Mouse (Mus musculus): ENCODE results near the gene Ube2t.
A peak's percentile ranks its signal among the peaks of the same experiment; 100 is the strongest.

The Ube2t gene

DNA sequence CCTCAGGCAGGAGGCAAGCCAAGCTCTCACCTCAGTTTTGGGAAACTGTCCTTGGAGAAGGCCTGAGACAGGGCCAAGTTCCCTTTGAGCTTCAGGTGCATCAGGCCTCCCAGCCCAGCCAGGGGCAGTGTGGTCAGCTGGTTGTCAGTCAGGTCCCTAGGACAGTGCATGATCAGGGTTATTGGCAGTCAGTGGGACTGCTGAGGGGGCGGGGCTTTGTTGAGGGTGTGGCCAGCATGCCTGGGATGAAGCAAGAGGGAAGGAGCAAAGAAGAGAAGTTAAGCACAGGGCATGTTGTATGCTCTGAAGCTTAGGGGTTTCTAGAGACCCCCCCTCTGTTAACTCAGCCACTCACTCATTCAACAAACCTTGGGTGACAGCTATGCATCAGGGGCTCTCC, 33.6 kb downstream of the Ube2t start:
- DNase-seq: no peak

DNA sequence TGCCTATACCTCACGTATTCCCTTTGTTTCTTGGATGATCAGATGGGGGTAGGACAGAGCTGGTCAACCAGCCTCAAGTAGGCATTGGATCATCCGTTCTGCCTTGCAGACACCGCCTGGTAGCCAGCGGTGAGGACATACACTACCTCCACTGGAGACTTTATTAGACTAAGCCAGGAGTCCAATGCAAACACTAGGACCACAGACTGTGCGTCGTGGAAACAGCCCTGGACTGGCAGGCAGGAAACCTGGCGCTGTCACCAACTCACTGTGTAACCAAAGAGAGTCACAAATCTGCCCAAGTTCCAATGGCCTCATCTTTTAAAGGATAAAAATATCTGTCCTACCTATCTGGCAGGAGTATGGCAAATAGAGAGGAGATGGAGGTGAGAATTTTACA, 34.1 kb downstream of the Ube2t start:
- DNase-seq: no peak

DNA sequence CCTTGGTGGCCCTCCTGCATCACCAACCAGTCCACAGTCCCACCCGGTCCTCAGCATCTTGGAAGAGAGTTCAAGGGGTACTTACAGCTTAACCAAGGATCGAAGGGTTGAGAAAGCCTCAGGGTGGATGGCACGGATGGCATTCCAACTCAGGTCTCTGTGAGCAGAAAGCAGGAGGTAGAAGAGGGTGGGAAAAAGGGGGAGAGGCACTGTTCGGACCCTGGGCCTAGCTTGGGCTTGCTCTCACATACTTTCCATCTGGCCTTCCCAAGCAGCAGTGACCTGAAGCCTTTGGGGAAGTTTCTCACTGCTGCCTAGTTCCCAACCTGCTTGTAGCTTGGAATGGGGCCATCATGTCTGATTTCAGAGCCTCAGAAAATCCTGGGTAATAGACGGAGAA, 35.2 kb downstream of the Ube2t start:
- DNase-seq: no peak

DNA sequence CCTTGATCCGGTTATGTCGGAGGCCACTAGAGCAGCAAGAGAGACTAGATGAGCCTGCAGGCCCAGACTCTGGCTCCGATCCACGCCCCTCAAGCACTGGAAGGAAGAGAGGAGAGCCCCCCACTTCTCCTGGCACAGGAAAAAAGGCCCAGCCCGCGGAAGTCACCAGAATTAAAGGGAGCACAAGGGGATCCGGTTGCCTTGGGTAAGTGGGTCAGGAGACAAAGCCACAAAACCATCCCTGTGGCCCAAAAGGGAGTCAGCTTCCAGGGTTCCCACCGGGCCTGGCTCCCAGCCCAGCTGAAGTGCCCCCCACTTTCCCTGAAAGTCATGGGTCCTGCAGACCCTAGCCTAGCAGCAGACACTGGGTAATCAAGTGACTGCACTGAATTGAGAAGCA, 35.9 kb downstream of the Ube2t start:
- peak; percentile 24 for DNase-seq

DNA sequence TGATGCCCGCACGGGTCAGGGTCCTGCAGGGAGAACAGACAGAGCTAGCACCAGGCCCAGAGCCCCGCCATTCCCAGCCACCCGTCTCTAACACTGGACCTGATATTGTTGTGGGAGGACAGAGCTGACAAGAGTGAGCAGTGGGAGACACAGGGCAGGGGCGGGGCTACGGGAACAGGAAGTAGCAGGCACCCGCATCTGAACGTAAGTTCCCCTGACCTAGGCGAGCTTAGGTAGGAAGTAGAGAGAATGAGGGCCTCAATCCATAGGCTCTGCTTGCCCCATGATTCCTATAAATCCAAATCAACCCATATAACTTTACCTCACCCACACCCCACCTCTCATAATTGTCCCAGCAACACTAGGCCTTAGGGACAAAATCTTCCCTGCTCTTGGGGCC, 38.2 kb downstream of the Ube2t start:
- DNase-seq: no peak

DNA sequence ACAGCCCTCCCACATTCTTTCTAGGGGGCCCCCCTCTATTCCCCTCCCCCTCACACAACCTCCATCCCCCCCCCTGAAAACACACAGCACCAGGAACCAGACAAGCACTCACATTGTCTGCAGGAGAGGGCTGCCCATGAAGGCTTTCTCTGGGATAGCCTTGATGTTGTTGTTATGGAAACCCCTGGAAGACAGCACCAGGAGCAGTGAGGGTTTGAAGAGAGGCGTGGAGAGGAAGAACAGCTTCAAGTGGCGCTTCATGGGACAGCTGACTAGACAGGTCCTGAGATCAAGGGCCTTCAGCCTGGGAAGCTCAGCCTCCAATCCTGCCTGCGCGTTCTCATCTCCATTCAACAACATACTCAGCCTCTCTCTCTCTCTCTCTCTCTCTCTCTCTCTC, 41.0 kb downstream of the Ube2t start:
- no peak for DNase-seq

DNA sequence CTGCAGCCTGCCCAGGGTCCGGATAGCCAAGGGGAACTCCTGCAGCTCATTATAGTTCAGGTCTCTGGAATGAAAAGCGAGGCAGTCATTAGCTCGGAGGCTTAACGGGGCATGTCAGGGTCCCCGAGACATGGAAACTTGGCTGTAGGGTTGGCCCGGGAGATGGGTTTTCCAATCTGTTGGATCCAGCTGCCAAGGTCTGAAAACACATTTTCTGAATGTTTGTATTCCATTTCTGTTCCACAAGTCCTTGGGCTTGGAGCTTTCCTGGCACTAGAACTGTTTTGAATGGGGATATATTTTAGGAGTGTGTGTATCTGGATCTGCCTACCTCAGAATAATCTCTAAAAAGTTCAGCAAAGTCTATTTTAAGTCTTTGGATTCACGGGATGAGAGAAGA, 43.3 kb downstream of the Ube2t start:
- DNase-seq: no peak

DNA sequence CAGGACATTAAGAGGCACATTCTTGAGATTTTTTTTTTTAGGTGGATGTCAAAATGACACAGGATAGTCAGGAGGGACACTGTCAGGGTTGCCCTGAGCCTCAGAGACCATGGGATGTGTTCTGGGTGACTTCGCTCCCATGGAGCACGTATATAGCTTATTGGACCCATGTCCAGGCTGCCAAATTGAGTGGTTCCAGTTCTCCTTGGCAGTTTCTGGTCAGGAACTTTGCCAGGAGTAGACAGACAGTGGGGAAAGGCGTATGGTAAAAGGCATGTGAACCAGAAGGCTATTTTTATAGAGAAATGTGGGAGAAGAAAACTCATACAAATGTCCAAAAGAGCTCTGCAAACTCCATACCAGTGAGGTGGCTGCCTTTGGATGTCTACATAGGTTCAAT, 47.5 kb downstream of the Ube2t start:
- no peak for DNase-seq

DNA sequence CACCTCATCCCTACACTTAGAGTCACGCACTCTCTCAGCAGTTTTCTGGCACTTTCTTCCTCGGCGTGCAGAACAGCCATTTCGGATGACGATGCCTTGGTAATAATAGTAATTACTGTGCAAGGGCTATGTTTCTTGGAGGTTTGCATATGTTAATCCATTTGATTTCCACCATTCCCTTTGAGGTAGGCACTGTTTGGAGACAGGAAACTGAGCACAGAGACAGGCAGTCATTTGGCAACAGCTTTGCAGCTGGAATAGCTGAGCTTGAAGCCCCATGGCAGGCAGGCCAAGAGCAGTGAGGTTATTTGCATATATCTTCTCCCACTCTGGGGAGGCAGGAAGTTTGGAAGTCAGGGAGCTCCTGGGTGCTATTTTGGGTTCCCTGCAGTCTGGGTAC, 49.5 kb downstream of the Ube2t start:
- no peak for DNase-seq

DNA sequence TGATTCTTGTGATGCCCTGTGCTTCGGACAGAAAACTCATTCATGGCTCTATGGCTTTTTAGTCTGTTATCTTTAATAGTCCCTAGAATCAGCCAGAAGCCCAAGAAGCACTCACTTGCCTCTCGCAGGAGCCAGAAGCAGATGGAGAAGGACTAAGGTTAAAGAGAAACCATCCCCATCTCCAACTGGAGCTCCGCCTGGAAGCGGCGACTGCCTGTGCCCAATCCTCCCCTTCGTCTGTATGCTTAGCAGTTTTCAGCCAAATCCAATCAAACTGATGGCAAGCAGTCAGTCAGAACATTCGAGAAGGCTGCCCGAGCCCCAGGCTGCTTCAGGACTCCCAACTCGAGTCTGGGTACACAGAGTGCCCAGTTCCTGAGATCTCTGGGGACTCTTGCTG, 50.1 kb downstream of the Ube2t start:
- DNase-seq: no peak

DNA sequence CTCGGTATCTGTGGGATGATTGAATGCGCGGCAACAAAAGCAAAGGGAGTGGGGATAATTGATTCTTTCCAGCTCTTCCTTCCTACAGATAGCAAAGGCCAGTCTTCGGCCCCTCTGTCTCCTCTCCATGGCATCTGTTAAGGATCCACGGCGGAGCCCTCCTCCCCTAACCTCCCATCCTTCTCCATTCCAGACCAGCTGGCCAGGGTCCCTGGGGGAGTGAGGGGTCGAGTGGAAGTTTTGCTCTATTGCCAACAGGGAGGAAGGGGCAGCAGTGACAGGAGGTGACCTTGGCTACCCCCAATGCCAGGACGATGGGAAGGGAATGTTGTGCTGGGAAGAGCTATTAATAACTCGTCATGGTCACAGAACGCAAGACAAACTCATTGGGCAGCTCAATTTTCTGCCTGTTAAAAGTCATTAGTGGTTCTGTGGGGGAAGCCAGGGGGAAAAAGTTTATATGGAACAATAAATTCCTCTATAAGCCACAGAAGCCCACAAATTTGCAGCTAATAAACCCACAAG, 52.6 kb downstream of the Ube2t start:
- DNase-seq: no peak

DNA sequence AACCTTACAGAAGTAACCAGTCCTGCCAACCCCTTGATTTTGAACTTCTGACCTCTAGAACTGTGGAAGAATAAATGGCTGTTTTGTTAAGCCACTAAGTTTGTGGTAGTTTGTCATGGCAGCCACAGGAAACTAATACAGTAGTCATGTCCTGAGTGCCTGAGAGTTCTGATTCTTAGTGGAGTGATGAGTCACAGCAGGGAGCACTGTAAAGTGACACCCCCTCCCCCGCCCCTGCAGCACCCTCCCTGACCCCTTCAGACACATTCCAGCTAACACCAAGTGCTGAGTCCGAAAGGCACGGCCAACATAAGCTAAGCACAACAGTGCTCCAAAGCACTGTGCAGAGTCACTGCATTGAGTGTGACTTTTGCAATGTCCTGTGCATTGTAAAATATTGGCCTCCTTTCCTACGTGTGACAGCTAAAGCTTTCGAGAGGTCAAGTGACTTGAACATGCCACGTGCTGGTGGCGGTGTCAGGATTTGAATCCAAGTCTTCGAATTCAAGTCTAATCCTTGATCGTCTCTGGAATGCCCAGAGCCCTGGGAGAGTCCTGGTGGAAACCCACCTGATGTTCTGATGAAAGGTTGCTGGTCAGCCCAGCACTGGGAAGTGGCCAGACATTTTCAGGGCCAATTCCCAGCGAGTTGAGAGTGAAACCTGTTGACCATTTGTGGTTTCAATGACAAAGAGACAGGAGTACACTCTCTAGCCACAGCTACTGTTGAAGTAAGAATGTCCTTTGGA, 54.7 kb downstream of the Ube2t start:
- DNase-seq: no peak

DNA sequence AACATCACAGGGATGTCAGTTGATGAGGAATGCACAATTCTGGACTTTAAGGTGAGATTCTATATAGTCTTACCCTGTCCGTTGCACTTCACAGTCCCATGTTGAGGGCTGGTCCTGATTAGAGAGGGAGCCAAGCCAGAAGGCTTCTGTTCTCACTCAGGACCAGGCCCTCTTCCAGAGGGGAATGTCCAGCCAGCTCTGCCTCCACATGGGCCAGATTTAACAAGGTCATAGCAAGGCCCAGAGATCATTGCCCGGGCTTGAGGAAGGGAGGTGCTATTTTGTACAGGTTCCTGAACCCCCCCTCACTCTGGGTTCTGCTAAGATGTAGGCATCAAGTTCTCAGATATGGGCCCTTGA, 55.3 kb downstream of the Ube2t start:
- DNase-seq: no peak

DNA sequence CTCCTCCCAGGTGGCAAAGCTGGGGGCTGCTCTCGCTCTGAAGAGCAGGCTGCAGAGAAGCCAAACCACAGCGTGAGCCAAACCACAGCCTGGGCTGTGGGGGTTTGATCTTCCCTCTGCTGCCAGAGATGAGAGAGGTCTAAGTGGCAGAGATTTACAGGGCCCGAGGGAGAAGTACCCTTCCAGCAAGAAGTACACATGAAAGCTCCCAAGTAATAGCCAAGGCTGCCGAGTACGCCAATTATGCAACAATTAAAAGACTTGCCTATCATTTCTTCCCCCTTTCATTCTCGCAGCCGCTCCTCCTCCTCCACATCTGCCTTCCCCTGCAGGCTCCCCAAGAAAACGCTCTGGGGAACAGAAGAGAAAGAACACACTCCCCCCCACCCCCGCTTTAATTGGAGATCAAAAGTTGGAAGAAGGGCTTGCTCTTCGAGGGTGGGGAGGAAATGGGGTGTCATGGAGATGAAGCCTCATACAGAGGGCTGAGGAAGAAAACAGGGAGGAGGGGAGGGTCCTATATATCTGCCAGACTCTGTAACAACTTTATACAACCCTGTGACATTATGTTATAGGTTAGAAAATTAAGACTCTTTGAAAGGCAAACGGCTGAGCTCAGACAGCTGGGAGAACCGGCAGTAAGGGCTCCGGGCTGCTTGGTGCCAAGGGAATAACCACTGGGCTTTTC, 56.9 kb downstream of the Ube2t start:
- no peak for DNase-seq

DNA sequence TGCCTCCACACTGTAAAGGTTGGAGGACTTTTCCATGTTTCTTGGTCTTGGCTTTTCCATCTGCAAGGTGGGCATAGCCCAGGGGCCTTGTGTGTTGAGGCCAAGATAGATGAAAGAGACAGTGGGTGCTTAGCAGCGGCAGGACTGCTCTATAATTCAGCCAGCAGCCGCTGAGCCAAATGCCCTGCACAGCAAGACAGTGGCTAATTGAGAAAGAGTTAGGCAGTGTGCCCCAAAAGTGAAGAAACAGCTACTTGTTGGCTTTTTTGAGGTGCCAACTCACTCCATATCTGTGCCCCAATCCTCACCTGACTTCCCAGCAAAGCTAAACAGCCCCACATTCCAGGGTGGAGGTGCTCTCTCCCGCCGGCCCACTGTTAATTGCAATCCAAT, 57.4 kb downstream of the Ube2t start:
- no peak for DNase-seq

DNA sequence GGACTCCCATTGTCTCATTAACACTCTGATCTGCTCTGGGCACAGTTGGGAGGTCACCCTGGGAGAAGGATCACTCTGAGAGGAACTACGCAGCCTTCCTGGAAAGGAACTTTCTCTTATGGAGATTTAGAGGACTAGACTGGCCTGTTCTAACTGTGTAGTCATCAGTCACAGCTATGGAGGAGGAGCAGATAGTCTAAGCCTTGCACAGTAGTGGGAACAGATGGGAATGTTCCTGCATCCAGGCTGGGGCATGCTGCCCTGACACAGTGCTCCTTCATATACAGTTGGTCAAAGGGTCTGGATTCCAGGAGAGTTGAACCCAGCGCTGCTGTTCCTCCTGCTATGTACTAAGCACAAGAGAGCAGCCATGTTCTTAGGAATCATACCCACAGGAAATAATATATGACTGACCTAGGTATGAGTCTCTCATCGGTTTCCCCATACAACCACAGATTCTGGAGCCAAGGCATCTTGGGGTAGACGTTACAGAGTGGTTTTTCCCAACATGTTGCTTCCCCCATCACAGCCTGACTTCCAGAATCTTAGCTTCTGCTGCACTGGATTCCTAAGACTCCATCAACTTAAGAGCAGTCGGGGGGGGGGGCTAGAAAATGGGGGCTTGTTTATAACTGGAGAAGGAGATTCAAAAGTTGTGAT, 58.0 kb downstream of the Ube2t start:
- DNase-seq: no peak

DNA sequence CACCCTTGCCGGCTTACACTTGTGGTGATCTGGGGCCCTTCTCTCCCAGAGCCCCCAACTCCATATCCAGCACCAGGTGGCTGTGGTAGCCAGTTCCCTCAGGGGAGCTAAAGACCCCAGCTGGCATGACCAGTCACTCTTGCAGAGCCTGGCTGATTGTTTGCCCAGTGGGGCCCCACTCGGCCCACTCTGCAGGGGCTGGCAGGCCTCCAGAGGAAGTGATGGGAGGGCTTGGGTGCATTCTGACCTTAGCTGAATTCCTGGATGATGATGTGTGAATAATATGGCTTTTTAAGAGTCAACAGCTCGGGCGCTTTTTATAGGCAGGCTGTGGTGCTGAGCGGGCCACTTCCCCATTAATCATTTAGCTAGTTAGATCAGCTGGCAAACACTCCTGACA, 58.6 kb downstream of the Ube2t start:
- DNase-seq: no peak

DNA sequence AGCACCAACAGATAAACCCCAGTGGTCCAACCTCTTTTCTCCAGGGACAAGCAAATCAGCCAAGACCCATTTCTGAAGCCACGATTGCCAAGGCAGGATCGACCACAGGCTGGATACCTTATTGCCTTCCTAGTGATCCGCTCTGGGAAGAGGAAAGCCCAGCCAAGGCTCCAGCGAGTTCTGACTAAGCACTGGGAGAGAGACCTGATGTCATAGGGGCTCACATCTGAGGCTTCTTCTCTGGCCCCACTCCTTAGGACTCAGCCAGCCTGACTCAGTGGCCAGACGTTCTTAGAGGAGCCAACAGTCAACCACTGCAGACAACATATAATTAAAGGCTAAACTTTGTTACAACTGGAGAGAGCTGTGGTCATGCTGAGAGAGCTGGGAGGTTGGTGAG, 59.6 kb downstream of the Ube2t start:
- DNase-seq: no peak

DNA sequence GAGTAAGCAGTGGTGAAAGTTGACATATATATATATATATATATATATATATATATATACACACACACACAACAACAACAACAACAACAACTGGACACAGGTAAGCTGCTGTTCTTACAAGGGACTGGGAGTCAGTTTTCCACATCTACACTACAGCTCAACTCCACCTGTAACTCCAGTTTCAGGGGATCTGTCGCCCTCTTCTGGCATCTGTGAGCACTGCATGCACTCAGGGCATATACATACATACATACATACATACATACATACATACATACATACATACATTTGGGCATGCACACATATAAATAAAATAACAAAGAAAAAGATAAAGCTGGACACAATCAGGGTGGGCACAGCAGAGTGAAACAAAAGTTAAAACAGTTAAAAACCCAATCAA, 61.2 kb downstream of the Ube2t start:
- DNase-seq: no peak
